Mouse (Mus musculus): ENCODE measurements around the gene Kras.

The Kras gene

GRCm38 (mm10) chr6:145193038-145193437 is 57.0 kb downstream of the Kras start:
- no peak for DNase-seq (ENCODE audit: low spot score)

GRCm38 (mm10) chr6:145187093-145188088 is 62.6 kb downstream of the Kras start:
- peak; percentile 26 for DNase-seq (ENCODE audit: low spot score)

DNA sequence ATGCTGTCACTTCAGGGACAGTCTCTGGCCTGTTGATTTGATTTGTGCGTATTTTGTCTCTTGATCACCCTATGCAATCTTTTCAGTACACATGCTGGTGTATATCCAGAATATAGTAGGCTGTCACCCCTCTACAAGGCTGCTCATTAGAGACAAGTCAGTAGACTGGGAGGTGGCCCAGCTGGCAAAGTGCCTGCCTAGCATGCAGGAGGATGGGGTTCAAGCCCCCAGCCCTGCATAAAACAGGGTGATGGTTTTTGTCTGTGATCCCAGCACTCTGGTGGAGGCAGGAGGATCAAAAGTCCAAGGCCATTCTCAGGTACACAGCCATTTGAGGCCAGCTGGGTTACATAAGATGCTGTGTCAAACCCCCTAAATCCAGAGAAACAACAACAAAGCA is 63.9 kb downstream of the Kras start:
- DNase-seq (ENCODE audit: low spot score), result no peak

DNA sequence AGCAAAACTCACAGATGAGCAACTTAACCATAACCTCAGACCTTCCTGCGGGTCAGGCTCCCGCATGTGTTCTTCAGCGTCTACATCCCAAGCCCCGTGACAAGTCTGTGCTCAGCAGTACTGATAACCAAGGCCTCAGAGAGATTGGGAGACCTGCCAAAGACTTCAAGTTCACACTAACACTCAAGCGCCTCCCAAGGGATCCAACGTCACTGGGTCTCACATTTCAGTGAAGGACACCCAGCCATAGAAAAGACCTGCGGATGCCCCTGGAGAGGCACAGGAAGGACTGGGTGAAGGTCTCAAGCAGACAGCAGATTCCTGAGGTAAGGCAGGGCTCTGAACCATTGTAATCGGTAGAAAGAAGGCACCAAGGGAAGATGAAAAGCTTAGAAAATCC is 68.0 kb downstream of the Kras start:
- no peak for DNase-seq (ENCODE audit: low spot score)

DNA sequence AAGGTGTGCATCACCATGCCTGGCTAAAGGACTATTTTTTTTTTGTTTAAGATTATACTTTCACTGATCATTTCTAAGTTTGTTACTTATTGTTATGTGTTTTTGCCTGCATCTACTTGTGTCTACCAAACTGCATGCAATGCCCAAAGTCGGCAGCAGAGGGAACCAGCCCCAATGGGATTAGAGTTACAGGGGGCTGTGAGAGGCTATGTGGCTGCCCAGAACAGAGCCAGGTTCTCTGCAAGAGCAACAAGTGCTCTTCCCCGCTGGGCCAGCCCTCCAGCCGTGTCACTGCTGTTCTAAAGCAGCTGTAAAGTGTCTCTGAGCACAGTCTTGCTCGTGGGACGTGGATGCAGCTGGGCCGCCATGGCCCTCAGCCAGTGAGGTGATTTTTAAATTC is 70.4 kb downstream of the Kras start:
- peak; percentile 34 for DNase-seq (ENCODE audit: low spot score)

DNA sequence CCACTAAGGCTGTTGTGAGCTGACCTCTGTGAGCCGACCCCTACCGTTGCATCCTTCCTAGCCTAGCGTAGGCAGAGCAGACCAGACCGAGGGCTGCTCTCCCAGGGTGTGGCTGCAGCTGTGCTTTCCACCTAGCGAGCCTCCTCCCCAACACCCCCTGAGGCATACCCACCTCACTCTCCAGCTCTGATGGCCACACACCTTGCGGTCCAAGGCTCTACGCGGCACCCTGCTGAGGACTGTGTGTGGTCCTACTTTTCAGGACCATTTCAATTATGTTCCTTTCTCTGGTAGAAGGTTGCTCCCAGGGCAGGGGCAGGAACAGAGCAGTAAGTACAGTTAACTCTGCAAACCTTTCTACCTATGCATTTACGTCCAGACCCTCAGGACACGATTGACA is 73.6 kb downstream of the Kras start:
- no peak for DNase-seq (ENCODE audit: low spot score)

DNA sequence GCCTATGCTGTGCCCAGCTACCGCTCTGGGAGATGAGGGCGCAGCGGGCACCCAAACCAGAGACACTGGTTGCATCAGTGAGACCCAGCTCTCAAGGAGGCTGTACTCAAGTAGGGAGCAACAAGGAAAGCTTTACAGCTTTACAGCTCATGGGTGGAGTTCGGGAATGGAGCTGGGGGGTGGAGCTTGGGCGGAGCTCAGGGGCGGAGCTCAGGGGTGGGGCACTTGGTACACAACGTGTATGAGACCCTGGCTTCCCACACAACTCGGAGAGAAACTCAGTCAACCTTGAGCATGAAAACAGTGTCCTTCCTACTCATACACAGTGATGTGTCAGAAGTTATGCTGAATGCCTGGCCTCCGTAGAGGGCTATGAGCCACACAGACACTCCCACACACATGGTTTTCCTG is 74.5 kb downstream of the Kras start:
- DNase-seq (ENCODE audit: low spot score), result no peak

DNA sequence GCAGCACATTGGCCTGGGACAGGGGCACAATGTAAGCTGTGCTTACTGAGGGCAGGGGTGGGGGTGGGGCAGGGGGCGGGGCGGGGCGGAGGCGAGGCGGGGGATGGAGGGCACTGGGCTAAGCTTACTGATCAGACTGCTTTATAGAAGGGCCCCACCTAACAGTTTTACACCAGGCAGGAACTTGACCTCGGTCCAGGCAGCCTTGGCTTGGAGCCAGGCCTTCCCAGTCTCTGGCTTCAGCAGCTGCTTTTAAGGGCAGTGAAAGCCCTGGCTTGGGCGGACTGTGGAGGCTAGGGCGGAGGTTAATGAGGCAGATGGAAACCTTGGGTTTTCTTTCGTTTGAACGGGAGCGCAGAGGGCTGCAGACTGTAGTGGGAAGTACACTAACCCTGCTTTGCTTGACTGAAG is 76.3 kb downstream of the Kras start:
- DNase-seq (ENCODE audit: low spot score), result no peak

DNA sequence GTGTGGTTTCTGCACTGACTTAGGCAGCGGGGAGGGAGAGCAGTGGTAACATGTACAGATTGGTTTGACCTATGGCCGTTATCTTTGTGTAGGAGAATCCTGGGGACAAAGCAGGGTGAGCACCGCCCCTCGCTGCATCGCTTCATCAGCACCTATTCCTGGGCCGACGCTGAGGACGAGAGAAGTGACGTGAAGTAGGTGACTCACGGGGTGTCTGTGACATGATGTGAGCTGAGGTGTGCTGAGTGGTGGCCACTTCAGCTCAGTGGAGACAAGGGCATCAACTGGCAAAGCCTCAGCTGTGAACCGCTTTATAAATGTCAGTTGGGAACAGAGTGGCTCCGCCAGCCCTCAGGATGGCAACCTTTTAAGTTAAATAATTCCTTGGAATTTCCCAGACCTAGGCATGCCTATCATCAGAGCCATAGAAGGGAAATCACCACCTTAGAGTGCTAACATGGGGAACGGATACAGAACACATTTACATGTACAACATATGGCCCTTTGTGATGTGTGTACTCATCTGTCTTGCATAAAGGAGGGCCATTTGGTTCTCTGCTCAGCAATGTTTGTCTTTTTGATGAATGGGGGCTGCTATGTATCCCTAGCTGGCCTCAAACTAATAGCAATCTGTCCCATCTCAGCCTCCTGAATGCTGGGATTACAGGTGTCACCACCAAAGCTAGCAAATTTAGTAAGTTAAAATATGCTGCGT is 78.0 kb downstream of the Kras start:
- no peak for DNase-seq (ENCODE audit: low spot score)
